Mouse (Mus musculus) spleen, adult 2 months (tissue): ENCODE measurements around the gene Tex29. TPM values are rescaled to one million over a fixed set of nuclear protein-coding genes. Genes with fewer than 3 reads are reported as not detected.

Experiments used
- DNase-seq, 2 experiments: peaks; one replicate each; pipeline versions ENCODE4 v3.0.0 to v3.0.0-alpha.2; 2012 to 2021; ENCODE audit warnings: low spot score in 2 of 2, low read depth in 1 of 2
- H3K27ac ChIP-seq: fragments of 200-500 bp; 2 replicates; pipeline ENCODE4 v1.5.1; 2012; ENCODE audit warnings: low read length, inconsistent platforms; ENCODE audit not compliant: insufficient read depth
- H3K27me3 ChIP-seq: fragments of 200-500 bp; 2 replicates; pipeline ENCODE4 v1.6.1; 2012; ENCODE audit warnings: mild to moderate bottlenecking, moderate library complexity, low read length, inconsistent platforms; ENCODE audit not compliant: control insufficient read depth, insufficient read depth
- H3K36me3 ChIP-seq: fragments of 200-500 bp; 2 replicates; pipeline ENCODE4 v1.6.1; 2012; ENCODE audit warnings: mild to moderate bottlenecking, low read length, inconsistent platforms; ENCODE audit not compliant: control insufficient read depth, insufficient read depth
- H3K4me1 ChIP-seq: fragments of 200-500 bp; 2 replicates; pipeline ENCODE4 v1.6.1; 2011; ENCODE audit warnings: inconsistent platforms; ENCODE audit not compliant: control insufficient read depth, insufficient read depth, insufficient read length
- H3K4me3 ChIP-seq: fragments of 200-500 bp; 2 replicates; pipeline ENCODE4 v1.5.1; 2011; ENCODE audit warnings: mild to moderate bottlenecking, inconsistent platforms; ENCODE audit not compliant: insufficient read depth, insufficient read length; ENCODE audit errors: extremely low read depth
- CTCF ChIP-seq: fragments of 200-500 bp; IDR thresholded peaks from 2 replicates; pipeline ENCODE4 v1.5.1; 2011; ENCODE audit warnings: mild to moderate bottlenecking, inconsistent platforms; ENCODE audit not compliant: insufficient read depth, insufficient read length, insufficient replicate concordance; ENCODE audit errors: extremely low read depth
- POLR2A ChIP-seq: fragments of 200-500 bp; IDR thresholded peaks from 2 replicates; pipeline ENCODE4 v1.6.1; 2011; ENCODE audit warnings: low read depth, low read length, inconsistent platforms
- WGBS: fragments of 180-500 bp; shearing (Covaris S2); methylation state at CpG from one replicate; pipeline ENCODE4 v1.1.7; 2018; 5-methylcytosine and 5-hydroxymethylcytosine counted together
- polyA plus RNA-seq: library from polyadenylated mRNA; depleted of rRNA; stranded (reverse); fragments of >200 nt; gene quantifications from 2 replicates; pipeline ENCODE4 v1.2.3, GENCODE M21; 2012; rRNA removed

Tex29 gene
- polyA plus RNA-seq, 1 experiment, result not detected

DNA sequence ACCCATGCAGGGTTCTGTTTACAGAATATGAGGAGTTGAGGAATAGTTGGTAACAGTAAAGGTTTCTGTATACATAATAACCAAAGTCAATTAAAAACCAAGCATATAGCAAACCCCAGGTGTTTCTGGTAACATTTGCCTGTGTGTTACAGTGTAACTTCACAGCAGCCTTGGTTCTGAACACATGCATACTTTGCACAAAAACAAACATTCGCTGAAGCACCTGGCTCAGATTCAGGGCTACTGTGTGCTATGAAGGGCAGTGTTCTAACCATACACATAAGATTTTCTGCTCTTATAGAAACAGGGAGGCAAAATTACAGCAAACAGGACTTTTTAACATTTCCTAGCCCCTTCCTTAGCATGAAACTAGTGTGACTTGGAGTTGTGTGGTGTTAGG is 58.5 kb downstream of the Tex29 start:
- Histone ChIP-seq H3K36me3 (no peaks in the 10 kb centered on the region), H3K27ac (no peak overlapping the region), H3K4me1 (no peaks in the 10 kb centered on the region), H3K4me3 (no peak overlapping the region), H3K27me3 (no peaks in the 10 kb centered on the region)
- no peak for DNase-seq
- 81% methylated on average over 1 of the region's 1 CpGs for WGBS
- TF ChIP-seq CTCF (no peak), POLR2A (no peak)

Other genes starting within 250 kb of the Tex29 start
- 63.0 and 82.9 TPM in 2 replicates for gene Ankrd10, start 204.7 kb upstream of the Tex29 start, polyA plus RNA-seq
- gene 1700016D06Rik, start 139.4 kb upstream of the Tex29 start, polyA plus RNA-seq, result not detected in 2 replicates
- 20.3 and 21.9 TPM in 2 replicates for gene Arhgef7, start 112.8 kb upstream of the Tex29 start, polyA plus RNA-seq